Mouse (Mus musculus): ENCODE results near the gene Hus1b. TPM values are rescaled to one million over a fixed set of nuclear protein-coding genes. Genes with fewer than 3 reads are reported as not detected.

Hus1b gene
- total and polyA plus RNA-seq, 3 experiments: 7.3 to 17.8 (median 9.0) TPM

- Histone ChIP-seq H3K4me1 (ENCODE audit: control insufficient read depth in 1 of 2, insufficient read depth in 2 of 2) (peaks cover 6 to 23% of the 10 kb centered on the region in 2 experiments; a peak in 3 of 4 replicates), H3K36me3 (replicated peaks in 1 of 2; ENCODE audit: control insufficient read depth in 1 of 2, insufficient read depth in 1 of 2, low read length in 1 of 2) (no peaks in the 10 kb centered on the region), H3K27ac (ENCODE audit: insufficient read depth, low read depth) (no peak overlapping the region), H3K9ac (ENCODE audit: insufficient read depth, low read depth) (no peak overlapping the region), H3K9me3 (replicated peaks; ENCODE audit: low read length) (no peaks in the 10 kb centered on the region), H3K4me3 (replicated peaks in 1 of 3; ENCODE audit: low read depth in 2 of 3, low read length in 2 of 3, poor library complexity in 1 of 3) (no peak overlapping the region), H3K27me3 (replicated peaks) (no peaks in the 10 kb centered on the region), H3K4me2 (ENCODE audit: insufficient read depth, low read depth, poor library complexity, severe bottlenecking) (no peak overlapping the region), H3K79me2 (replicated peaks; ENCODE audit: control insufficient read depth, extremely low read depth, insufficient read depth, poor library complexity, severe bottlenecking) (no peaks in the 10 kb centered on the region)
- TF ChIP-seq ZNF384 (IDR thresholded peaks at IDR 0.05; ENCODE audit: low read depth, low read length) (no peak), BHLHE40 (IDR thresholded peaks at IDR 0.05; ENCODE audit: low read depth, low read length) (no peak), RCOR1 (conservative IDR thresholded peaks at IDR 0.05; ENCODE audit: low read depth, low read length) (no peak), TBP (conservative IDR thresholded peaks at IDR 0.05; ENCODE audit: low read depth, low read length) (no peak), PAX5 (IDR thresholded peaks at IDR 0.05; ENCODE audit: low read length) (no peak), EP300 (IDR thresholded peaks at IDR 0.05; ENCODE audit: low read length) (no peak), UBTF (IDR thresholded peaks at IDR 0.05; ENCODE audit: low read depth, low read length) (no peak), SMC3 (IDR thresholded peaks at IDR 0.05; ENCODE audit: low read depth, low read length) (no peak), CTCF (conservative IDR thresholded peaks at IDR 0.05 in 1 of 2, IDR thresholded peaks at IDR 0.05 in 1 of 2; ENCODE audit: low read depth in 2 of 2, low read length in 2 of 2) (no peak), POLR2A (IDR thresholded peaks at IDR 0.05; ENCODE audit: low read depth, low read length) (no peak)
- DNase-seq (ENCODE audit: extremely low read depth): no peak
- dilution Hi-C loops (cut with MboI; ENCODE audit: extremely low pct_ligation_motif_present, extremely low pct_unique_long_range_greater_than_20kb, low sequenced_read_pairs): no loop called here
- in situ Hi-C loops (cut with MboI; ENCODE audit: low pct_ligation_motif_present, low pct_unique_long_range_greater_than_20kb, low sequenced_read_pairs): no loop called here
Observed at GRCm38 (mm10) chr13:30990233-30990632, 42.7 kb upstream of the Hus1b start.

- H3K27ac ChIP-seq (ENCODE audit: insufficient read depth, low read depth): no peak overlapping the region
- peaks cover 6 to 21% of the 10 kb centered on the region in 2 experiments; a peak in 3 of 4 replicates for H3K4me1 ChIP-seq (ENCODE audit: control insufficient read depth in 1 of 2, insufficient read depth in 2 of 2)
- H3K4me2 ChIP-seq (ENCODE audit: insufficient read depth, low read depth, poor library complexity, severe bottlenecking): no peak overlapping the region
- no peaks in the 10 kb centered on the region for H3K79me2 ChIP-seq (replicated peaks; ENCODE audit: control insufficient read depth, extremely low read depth, insufficient read depth, poor library complexity, severe bottlenecking)
- in situ Hi-C loops (cut with MboI; ENCODE audit: low pct_ligation_motif_present, low pct_unique_long_range_greater_than_20kb, low sequenced_read_pairs): no loop called here
- no peaks in the 10 kb centered on the region for H3K36me3 ChIP-seq (replicated peaks in 1 of 2; ENCODE audit: control insufficient read depth in 1 of 2, insufficient read depth in 1 of 2, low read length in 1 of 2)
- no peak for TF ChIP-seq HCFC1 (IDR thresholded peaks at IDR 0.05; ENCODE audit: low read depth, low read length)
- TF ChIP-seq MEF2A (IDR thresholded peaks at IDR 0.05; ENCODE audit: borderline replicate concordance, low read depth, low read length): no peak
- no peak for TF ChIP-seq POLR2AphosphoS2 (IDR thresholded peaks at IDR 0.05; ENCODE audit: low read depth, low read length)
- TF ChIP-seq NRF1 (IDR thresholded peaks at IDR 0.05; ENCODE audit: low read depth, low read length): no peak
- TF ChIP-seq JUN (IDR thresholded peaks at IDR 0.05; ENCODE audit: insufficient read depth, low read depth, low read length): no peak
- TF ChIP-seq CHD2 (IDR thresholded peaks at IDR 0.05; ENCODE audit: low read length): no peak
- no peak for TF ChIP-seq E2F4 (IDR thresholded peaks at IDR 0.05; ENCODE audit: insufficient replicate concordance, low read depth, low read length)
- TF ChIP-seq MAX (IDR thresholded peaks at IDR 0.05; ENCODE audit: low read length): no peak
- no peak for TF ChIP-seq EP300 (IDR thresholded peaks at IDR 0.05; ENCODE audit: low read length)
- TF ChIP-seq RAD21 (IDR thresholded peaks at IDR 0.05; ENCODE audit: low read depth, low read length): no peak
- TF ChIP-seq ZMIZ1 (IDR thresholded peaks at IDR 0.05; ENCODE audit: low read depth, low read length): no peak
- TF ChIP-seq UBTF (IDR thresholded peaks at IDR 0.05; ENCODE audit: low read depth, low read length): no peak
- TF ChIP-seq GABPA (IDR thresholded peaks at IDR 0.05; ENCODE audit: insufficient replicate concordance, low read depth, low read length): no peak
- no peak for TF ChIP-seq ETS1 (conservative IDR thresholded peaks at IDR 0.05; ENCODE audit: low read depth, low read length)
- no peak for TF ChIP-seq RCOR1 (conservative IDR thresholded peaks at IDR 0.05; ENCODE audit: low read depth, low read length)
- no peak for TF ChIP-seq PAX5 (IDR thresholded peaks at IDR 0.05; ENCODE audit: low read length)
- TF ChIP-seq CTCF (conservative IDR thresholded peaks at IDR 0.05 in 1 of 2, IDR thresholded peaks at IDR 0.05 in 1 of 2; ENCODE audit: low read depth in 2 of 2, low read length in 2 of 2): no peak
- DNase-seq (ENCODE audit: extremely low read depth): no peak
- no peak overlapping the region for H3K9ac ChIP-seq (ENCODE audit: insufficient read depth, low read depth)
- dilution Hi-C loops (cut with MboI; ENCODE audit: extremely low pct_ligation_motif_present, extremely low pct_unique_long_range_greater_than_20kb, low sequenced_read_pairs): no loop called here
- no peaks in the 10 kb centered on the region for H3K9me3 ChIP-seq (replicated peaks; ENCODE audit: low read length)
- no peak overlapping the region for H3K4me3 ChIP-seq (replicated peaks in 1 of 3; ENCODE audit: low read depth in 2 of 3, low read length in 2 of 3, poor library complexity in 1 of 3)
- H3K27me3 ChIP-seq (replicated peaks): no peaks in the 10 kb centered on the region
Observed at GRCm38 (mm10) chr13:30989710-30990109, 42.2 kb upstream of the Hus1b start.
